Mouse (Mus musculus) ES-E14 (cell line): ENCODE results near the gene Caskin1.

Source experiments
- HCFC1 ChIP-seq: IDR thresholded peaks from 2 replicates; pipeline ENCODE4 v1.6.1; 2012; ENCODE audit warnings: low read length, inconsistent platforms, borderline replicate concordance; ENCODE audit not compliant: insufficient read depth
- MAFK ChIP-seq: IDR thresholded peaks from 2 replicates; pipeline ENCODE4 v1.6.1; 2014; ENCODE audit warnings: mild to moderate bottlenecking, low read depth, low read length, inconsistent platforms; ENCODE audit not compliant: insufficient read depth
- ZC3H11A ChIP-seq: IDR thresholded peaks from 2 replicates; pipeline ENCODE4 v1.6.1; 2012; ENCODE audit warnings: low read depth, mild to moderate bottlenecking, inconsistent platforms, low read length, borderline replicate concordance
- ZNF384 ChIP-seq: IDR thresholded peaks from 2 replicates; pipeline ENCODE4 v1.6.1; 2012; ENCODE audit warnings: low read depth, low read length, inconsistent platforms

DNA sequence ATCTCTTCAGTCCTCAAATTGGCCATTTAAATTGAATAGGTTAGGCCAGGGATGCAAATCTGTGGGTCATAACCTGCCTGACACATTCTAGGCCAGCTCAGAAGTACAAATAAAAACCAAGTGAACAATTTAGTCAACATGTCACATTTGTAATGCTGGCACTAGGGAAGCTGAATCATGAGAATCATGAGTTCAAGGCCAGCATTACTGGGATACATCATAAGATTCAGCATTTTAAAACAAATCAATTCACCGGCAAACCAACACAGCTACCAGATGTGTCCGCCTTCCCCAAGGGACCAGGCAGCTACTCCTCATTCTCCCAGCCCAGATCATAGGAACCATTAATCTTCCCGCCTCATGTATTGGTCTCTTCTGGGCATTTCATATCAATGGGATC, 4.9 kb upstream of the Caskin1 start:
- TF ChIP-seq ZC3H11A: no peak
- no peak for TF ChIP-seq ZNF384
- no peak for TF ChIP-seq MAFK
- TF ChIP-seq HCFC1: no peak
